Mouse (Mus musculus) cerebellum, postnatal 14 days (tissue): ENCODE measurements around the gene Cfap61.
A peak's percentile ranks its signal among the peaks of the same experiment; 100 is the strongest.

Experiments used
- DNase-seq, 2 experiments: peaks; one replicate each; pipeline ENCODE4 v3.0.0; 2021; ENCODE audit warnings: mixed read lengths in 2 of 2

Cfap61 gene

GRCm38 (mm10) chr2:146089157-146089692 is 154.6 kb downstream of the Cfap61 start:
- DNase-seq, result no peak

- DNase-seq, result no peak
These were observed 162.9 kb downstream of the Cfap61 start for GRCm38 (mm10) chr2:146097532-146097931.

- no peak for DNase-seq
These were observed 164.5 kb downstream of the Cfap61 start for GRCm38 (mm10) chr2:146098853-146099717.

- DNase-seq, result no peak
These were observed 165.3 kb downstream of the Cfap61 start for GRCm38 (mm10) chr2:146099838-146100237.

GRCm38 (mm10) chr2:146100489-146101060 is 166.0 kb downstream of the Cfap61 start:
- no peak for DNase-seq

GRCm38 (mm10) chr2:146102600-146102999 is 168.0 kb downstream of the Cfap61 start:
- no peak for DNase-seq

GRCm38 (mm10) chr2:146105341-146105740 is 170.8 kb downstream of the Cfap61 start:
- no peak for DNase-seq

GRCm38 (mm10) chr2:146107980-146108379 is 173.4 kb downstream of the Cfap61 start:
- no peak for DNase-seq

- no peak for DNase-seq
These were observed 175.3 kb downstream of the Cfap61 start for GRCm38 (mm10) chr2:146109921-146110320.

- no peak for DNase-seq
These were observed 181.7 kb downstream of the Cfap61 start for GRCm38 (mm10) chr2:146116282-146116681.

- DNase-seq, result no peak
These were observed 182.1 kb downstream of the Cfap61 start for GRCm38 (mm10) chr2:146116726-146117125.

- DNase-seq, result no peak
These were observed 182.8 kb downstream of the Cfap61 start for GRCm38 (mm10) chr2:146117191-146117914.

GRCm38 (mm10) chr2:146117915-146118403 is 183.4 kb downstream of the Cfap61 start:
- no peak for DNase-seq

- DNase-seq, result peak; percentile 48 to 58
These were observed 187.0 kb downstream of the Cfap61 start for GRCm38 (mm10) chr2:146121551-146121950.

- no peak for DNase-seq
These were observed 190.5 kb downstream of the Cfap61 start for GRCm38 (mm10) chr2:146125129-146125528.

GRCm38 (mm10) chr2:146128622-146129021 is 194.0 kb downstream of the Cfap61 start:
- DNase-seq, result no peak

GRCm38 (mm10) chr2:146130514-146130913 is 195.9 kb downstream of the Cfap61 start:
- no peak for DNase-seq

- DNase-seq, result no peak
These were observed 199.7 kb downstream of the Cfap61 start for GRCm38 (mm10) chr2:146134275-146134674.

- DNase-seq, result no peak
These were observed 206.1 kb downstream of the Cfap61 start for GRCm38 (mm10) chr2:146140711-146141110.

GRCm38 (mm10) chr2:146147306-146147705 is 212.7 kb downstream of the Cfap61 start:
- no peak for DNase-seq

GRCm38 (mm10) chr2:146147801-146148200 is 213.2 kb downstream of the Cfap61 start:
- DNase-seq, result no peak

- DNase-seq, result no peak
These were observed 214.8 kb downstream of the Cfap61 start for GRCm38 (mm10) chr2:146149206-146149974.
